Mouse (Mus musculus) heart, embryonic 16.5 days (tissue): Measurements from ENCODE around the gene Nucks1. TPM values are rescaled to one million over a fixed set of nuclear protein-coding genes. Genes with fewer than 3 reads are reported as not detected.

Source experiments
- ATAC-seq: fragments of 200-750 bp; cut with Nextera tagmentation; replicated peaks from 2 replicates; pipeline ENCODE4 v1.8.0; 2017; ENCODE audit warnings: moderate number of reproducible peaks; ENCODE audit not compliant: insufficient read depth, low FRiP score; ENCODE audit errors: extremely low read depth
- H3K27ac ChIP-seq: fragments of 300-500 bp; sonication (generic); 2 replicates; pipeline ENCODE4 v1.5.1; 2014; ENCODE audit warnings: mild to moderate bottlenecking, low read length, control low read depth, moderate library complexity
- H3K27me3 ChIP-seq: fragments of 300-500 bp; sonication (generic); 2 replicates; pipeline ENCODE4 v1.6.1; 2014; ENCODE audit warnings: low read length, mixed read lengths; ENCODE audit not compliant: control insufficient read depth, insufficient read depth
- H3K36me3 ChIP-seq: fragments of 300-500 bp; sonication (generic); 2 replicates; pipeline ENCODE4 v1.6.1; 2014; ENCODE audit not compliant: control insufficient read depth, insufficient read depth
- H3K4me1 ChIP-seq: fragments of 300-500 bp; sonication (generic); 2 replicates; pipeline ENCODE4 v1.6.1; 2014; ENCODE audit warnings: low read length, mixed read lengths; ENCODE audit not compliant: control insufficient read depth, insufficient read depth
- H3K4me2 ChIP-seq: fragments of 300-500 bp; sonication (generic); 2 replicates; pipeline ENCODE4 v1.6.1; 2014; ENCODE audit warnings: low read depth, mild to moderate bottlenecking, control low read depth, low read length
- H3K4me3 ChIP-seq: fragments of 300-500 bp; sonication (generic); 2 replicates; pipeline ENCODE4 v1.5.1; 2014; ENCODE audit warnings: mild to moderate bottlenecking, control low read depth, low read length
- H3K9ac ChIP-seq: fragments of 300-500 bp; sonication (generic); 2 replicates; pipeline ENCODE4 v1.6.1; 2014; ENCODE audit warnings: low read length, control low read depth
- H3K9me3 ChIP-seq: fragments of 300-500 bp; sonication (generic); replicated peaks from 2 replicates; pipeline ENCODE4 v1.6.1; 2016; ENCODE audit warnings: low read length; ENCODE audit not compliant: control insufficient read depth
- WGBS: fragments of 180-500 bp; shearing (Covaris S2); extraction: QIAGEN DNeasy Blood & Tissue Kit; methylation state at CpG from one replicate; pipeline ENCODE4 v1.1.7; 2014; 5-methylcytosine and 5-hydroxymethylcytosine counted together
- polyA plus RNA-seq: library from polyadenylated mRNA; unstranded; fragments of >200 nt; fragmentation: Nextera tagmentation; extraction: Ambion mirVana; gene quantifications from 2 replicates; pipeline ENCODE4 v1.2.1, GENCODE M21; 2015

Nucks1 gene
- polyA plus RNA-seq, 1 experiment from 2014 or later: 46.9 TPM

DNA sequence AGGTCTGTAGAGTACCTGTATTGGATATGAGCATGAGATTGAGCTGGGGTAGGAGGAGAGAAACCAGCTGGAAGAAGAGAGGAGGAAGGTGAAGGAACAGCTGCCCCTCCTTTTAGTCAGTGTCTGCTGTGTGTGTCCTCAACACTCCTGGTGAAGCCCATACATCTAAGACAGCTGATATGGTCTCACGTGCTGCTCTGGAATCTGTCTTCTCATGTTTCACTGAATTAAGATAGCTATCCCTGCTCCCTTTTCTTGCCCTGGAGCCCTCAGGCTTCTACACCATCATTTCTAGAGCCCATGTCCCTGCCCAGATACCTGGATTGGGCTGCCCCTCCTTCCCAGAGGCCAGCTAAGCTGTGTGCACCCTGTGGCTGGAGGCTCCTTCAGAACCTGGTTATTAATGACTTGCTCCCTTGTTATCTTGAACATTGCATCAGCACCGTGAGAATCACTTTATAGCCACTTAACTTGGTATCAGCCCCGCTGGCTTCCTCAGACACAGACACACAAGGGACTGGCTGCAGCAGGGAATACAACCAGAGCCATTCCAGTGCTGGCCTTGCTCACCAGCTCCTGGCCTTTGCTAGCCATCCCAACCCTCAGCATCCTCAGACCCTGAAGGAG, 44.9 kb downstream of the Nucks1 start:
- no peak overlapping the region for H3K9ac ChIP-seq
- H3K36me3 ChIP-seq: no peaks in the 10 kb centered on the region
- H3K4me1 ChIP-seq: no peaks in the 10 kb centered on the region
- peaks cover 3% of the 10 kb centered on the region for H3K27me3 ChIP-seq
- WGBS: 30% methylated on average over 3 of the region's 3 CpGs
- no peak overlapping the region for H3K27ac ChIP-seq
- H3K4me2 ChIP-seq: no peak overlapping the region
- H3K4me3 ChIP-seq: no peak overlapping the region
- ATAC-seq: no peak
- H3K9me3 ChIP-seq: no peaks in the 10 kb centered on the region

DNA sequence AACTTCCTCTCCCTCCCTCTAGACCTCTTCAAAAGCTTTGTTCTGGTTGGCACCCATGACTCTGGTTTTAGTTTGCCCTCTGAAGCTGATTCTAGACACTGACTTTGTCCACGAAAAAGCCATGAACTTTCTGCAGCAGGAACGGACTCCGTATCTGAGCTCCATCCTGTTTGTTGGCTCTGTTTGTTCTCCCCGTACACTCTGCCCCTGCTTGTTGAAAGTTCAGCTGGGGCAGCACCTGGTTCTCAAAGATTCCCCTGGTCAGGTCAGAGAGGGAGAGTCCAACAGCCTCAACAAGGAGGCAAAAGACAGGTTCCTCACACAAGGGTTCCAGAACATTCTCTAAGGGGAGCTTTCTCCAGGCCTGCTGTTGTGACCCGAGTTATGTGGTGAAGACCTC, 47.1 kb downstream of the Nucks1 start:
- no peak overlapping the region for H3K4me3 ChIP-seq
- WGBS: 67% methylated on average over 5 of the region's 5 CpGs
- no peak overlapping the region for H3K4me2 ChIP-seq
- no peaks in the 10 kb centered on the region for H3K36me3 ChIP-seq
- no peaks in the 10 kb centered on the region for H3K9me3 ChIP-seq
- H3K27me3 ChIP-seq: peaks cover 14% of the 10 kb centered on the region
- no peak for ATAC-seq
- peaks cover 3% of the 10 kb centered on the region; the same call in 1 of the 2 replicates for H3K4me1 ChIP-seq
- no peak overlapping the region for H3K27ac ChIP-seq
- no peak overlapping the region for H3K9ac ChIP-seq

DNA sequence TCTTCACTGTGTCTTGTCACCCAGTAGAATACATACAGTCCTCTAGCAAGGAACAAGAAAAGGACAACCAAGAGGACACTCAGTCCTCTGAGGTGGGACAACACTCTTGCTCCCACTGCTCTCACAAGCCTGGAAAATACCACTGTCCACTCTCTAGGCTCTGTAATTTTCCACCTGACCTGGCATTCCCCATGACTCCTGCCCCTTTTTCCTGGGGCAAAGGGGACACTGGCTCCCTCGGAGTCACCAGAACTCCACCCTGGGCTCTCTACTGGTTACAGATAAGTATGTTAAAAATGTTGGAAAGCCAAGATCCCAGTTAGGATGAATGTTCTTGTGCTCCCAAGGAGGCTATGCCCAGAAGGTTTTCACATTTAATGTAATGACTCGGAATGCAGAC, 50.7 kb downstream of the Nucks1 start:
- H3K27me3 ChIP-seq: peaks cover 35% of the 10 kb centered on the region
- peaks cover 15% of the 10 kb centered on the region for H3K4me1 ChIP-seq
- H3K9ac ChIP-seq: no peak overlapping the region
- H3K36me3 ChIP-seq: no peaks in the 10 kb centered on the region
- ATAC-seq: no peak
- H3K27ac ChIP-seq: no peak overlapping the region
- 56% methylated on average over 2 of the region's 2 CpGs for WGBS
- H3K4me2 ChIP-seq: no peak overlapping the region
- no peak overlapping the region for H3K4me3 ChIP-seq
- H3K9me3 ChIP-seq: no peaks in the 10 kb centered on the region

DNA sequence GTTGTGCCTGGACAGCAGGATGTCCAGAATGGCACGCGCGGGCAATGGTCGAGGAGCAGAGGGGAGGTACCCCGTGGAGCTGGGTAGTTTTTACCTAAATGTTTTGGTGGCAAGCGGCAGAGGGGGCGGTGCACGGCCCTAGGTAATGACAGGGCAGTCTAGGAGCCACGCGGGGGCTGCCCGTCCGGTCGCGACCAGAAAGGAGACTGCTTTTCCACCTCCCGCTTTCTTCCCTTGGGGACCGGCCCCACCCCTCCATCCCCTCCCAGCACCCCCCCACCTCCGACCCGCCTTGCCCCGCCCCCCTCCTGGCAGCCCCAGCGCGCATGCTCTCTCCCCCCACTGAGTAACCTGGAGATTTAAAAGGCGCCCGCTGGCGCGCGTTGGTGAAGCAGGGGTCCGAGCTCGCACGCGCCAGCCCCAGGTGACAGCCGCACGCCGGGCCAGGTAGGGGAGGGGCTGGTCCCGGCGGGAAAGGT, 52.3 kb downstream of the Nucks1 start, which contains the start of gene Slc45a3:
TSS of gene Slc45a3 (plus strand) at position 362 of the 479 bp plus-strand sequence.
- peak within 1 kb of the TSS; percentile 83 for H3K4me3 ChIP-seq
- no peaks in the 10 kb centered on the region for H3K9me3 ChIP-seq
- H3K36me3 ChIP-seq: no peaks in the 10 kb centered on the region
- H3K4me2 ChIP-seq: peak within 1 kb of the TSS; percentile 92
- 1% methylated on average over 33 of the region's 35 CpGs for WGBS
- peaks cover 15% of the 10 kb centered on the region for H3K4me1 ChIP-seq
- H3K27ac ChIP-seq: peak within 1 kb of the TSS; percentile 51
- peak within 1 kb of the TSS; percentile 78 for H3K9ac ChIP-seq
- H3K27me3 ChIP-seq: peaks cover 35% of the 10 kb centered on the region
- peak; percentile 62 for ATAC-seq

DNA sequence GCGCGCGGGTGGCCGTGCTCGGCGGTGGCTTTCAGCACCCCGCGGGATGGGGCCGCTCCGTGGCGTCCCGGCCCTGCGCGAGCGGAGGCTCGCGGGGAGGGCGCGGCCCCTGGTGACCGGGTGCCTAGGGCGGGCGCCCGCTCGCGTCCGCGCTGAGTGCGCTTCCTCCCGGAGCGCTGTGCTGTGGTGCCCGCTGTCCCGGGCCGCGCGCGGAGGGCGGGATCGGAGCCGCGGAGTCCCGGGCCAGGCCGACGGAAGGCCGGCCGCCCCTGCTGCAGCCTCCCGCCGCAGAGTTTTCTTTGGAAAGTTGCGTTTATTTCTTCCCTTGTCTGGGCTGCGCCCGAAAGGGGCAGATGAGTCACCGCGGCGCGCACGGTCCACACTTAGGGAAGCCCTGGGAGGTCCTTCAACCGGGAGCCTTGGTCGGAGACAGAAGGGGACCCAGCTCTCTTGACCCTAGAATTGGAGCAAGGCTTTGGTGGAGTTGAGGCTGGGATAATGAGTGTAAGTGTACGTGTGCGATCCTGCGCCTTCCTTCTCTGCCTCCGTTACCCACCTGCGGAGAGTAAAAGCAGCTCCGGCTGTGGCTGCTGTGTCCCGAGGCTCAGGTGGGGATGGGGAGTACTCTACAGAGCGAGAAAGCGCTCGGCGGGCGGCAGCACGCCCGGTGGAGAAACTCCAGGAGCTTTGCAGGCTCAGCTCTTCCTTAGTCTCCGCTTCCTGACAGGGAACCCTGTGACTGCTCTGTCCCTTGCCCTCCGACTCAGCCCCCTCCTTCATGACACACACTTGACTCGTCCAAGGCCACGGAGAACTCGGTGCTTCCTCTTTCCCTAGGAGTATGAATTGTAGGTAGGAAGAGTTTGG, 53.0 kb downstream of the Nucks1 start:
- peak overlapping the region; percentile 51 for H3K27ac ChIP-seq
- peak overlapping the region; percentile 78 for H3K9ac ChIP-seq
- H3K9me3 ChIP-seq: no peaks in the 10 kb centered on the region
- H3K27me3 ChIP-seq: peaks cover 35% of the 10 kb centered on the region
- H3K4me3 ChIP-seq: peak overlapping the region; percentile 83
- peak; percentile 47; the same call in 1 of the 2 replicates for ATAC-seq
- no peaks in the 10 kb centered on the region for H3K36me3 ChIP-seq
- peak overlapping the region; percentile 92 for H3K4me2 ChIP-seq
- WGBS: under 1% methylated on average over 75 of the region's 76 CpGs
- H3K4me1 ChIP-seq: peaks cover 15% of the 10 kb centered on the region

DNA sequence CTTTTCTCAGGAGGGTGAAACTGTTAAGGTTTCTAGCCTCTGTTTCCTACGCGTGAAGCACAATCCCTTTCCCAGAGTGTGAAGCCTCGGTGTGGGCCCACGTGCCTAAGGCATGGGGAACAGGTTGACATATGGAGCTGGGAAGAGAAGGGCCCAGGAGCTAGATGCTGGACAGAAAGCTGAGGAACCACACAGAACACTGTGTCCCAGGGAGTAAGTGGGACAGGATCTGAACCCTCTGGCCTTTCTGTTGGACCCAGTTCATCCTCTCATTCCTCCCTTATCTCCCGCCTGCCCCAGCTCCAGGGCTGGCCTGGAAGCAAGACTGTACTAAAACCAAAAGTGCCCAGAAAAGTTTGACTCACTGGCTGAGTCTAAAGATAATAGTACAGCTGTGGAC, 53.8 kb downstream of the Nucks1 start:
- H3K9ac ChIP-seq: peak overlapping the region; percentile 78
- H3K27me3 ChIP-seq: peaks cover 35% of the 10 kb centered on the region

DNA sequence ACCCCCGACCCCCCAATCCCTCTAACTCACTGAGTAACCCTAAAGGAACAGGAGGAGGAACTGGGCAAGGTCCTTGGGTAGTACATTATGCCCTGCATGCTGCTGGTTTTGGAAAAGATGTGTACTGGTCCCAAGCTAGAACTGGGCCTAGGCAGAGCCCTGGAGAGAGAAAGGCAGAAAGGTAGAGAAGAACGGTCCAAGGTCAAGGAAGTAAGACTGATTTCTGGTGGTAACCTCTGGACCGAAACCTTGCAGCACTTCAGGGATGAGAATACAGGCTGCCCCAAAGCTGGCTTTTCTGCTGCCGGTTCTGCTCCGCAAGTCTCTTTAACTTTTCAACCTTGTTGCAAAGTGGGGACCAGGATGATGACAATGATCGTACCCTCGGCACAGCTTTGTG, 54.2 kb downstream of the Nucks1 start:
- Histone ChIP-seq H3K4me2 (peak overlapping the region; percentile 92; the same call in 1 of the 2 replicates), H3K9me3 (no peaks in the 10 kb centered on the region), H3K4me1 (peaks cover 15% of the 10 kb centered on the region), H3K9ac (no peak overlapping the region), H3K4me3 (peak overlapping the region; percentile 83), H3K36me3 (no peaks in the 10 kb centered on the region), H3K27ac (no peak overlapping the region), H3K27me3 (peaks cover 35% of the 10 kb centered on the region)
- WGBS: 82% methylated on average over 7 of the region's 7 CpGs
- ATAC-seq: no peak

More for the DNA sequence above, 53.8 kb downstream of the Nucks1 start:
- Histone ChIP-seq H3K4me1 (peaks cover 15% of the 10 kb centered on the region), H3K4me2 (peak overlapping the region; percentile 92), H3K9me3 (no peaks in the 10 kb centered on the region), H3K36me3 (no peaks in the 10 kb centered on the region), H3K4me3 (peak overlapping the region; percentile 83), H3K27ac (peak overlapping the region; percentile 51)
- no peak for ATAC-seq
- 31% methylated on average over 5 of the region's 5 CpGs for WGBS

DNA sequence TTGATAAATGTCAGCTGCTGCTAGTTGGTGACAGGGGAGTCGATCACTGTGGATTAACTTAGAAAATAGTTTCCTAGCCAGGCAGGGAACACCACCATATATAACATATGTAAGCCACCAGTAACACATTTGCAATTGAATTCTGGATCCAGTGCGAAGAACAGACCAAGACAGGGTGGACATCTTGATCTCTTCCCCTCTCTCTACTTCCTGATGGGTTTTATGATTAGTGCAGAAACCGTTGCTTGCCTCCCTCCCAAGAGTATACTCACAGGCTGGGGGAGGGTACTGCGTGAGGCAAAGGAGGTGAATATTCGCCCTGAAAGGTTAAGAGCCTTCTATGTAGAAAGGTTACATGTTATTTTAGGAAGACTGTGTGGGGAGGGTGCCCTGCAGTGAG, 55.5 kb downstream of the Nucks1 start:
- no peak overlapping the region; the same call in 1 of the 2 replicates for H3K4me2 ChIP-seq

DNA sequence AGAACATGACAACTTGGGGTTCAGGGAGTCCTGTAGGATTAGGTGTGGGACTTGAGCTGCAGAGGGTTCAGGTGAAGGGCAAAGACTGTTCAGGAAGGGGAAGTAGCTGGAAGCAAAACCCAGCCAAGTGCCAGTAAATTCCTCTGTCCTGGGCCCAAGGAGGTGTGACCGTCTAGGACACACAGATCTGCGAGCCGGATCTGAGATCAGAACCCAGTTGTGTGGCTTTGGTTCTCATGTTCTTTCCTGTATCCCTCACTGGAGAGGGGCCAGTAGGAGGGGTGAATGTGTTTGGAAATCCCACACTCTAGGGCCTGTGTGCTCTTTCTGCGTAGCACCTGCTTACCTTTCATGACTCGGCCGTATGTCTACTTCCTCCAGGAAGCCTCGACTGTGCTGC, 57.0 kb downstream of the Nucks1 start:
- WGBS: 62% methylated on average over 7 of the region's 7 CpGs
- Histone ChIP-seq H3K36me3 (no peaks in the 10 kb centered on the region), H3K4me3 (no peak overlapping the region), H3K4me2 (no peak overlapping the region), H3K27ac (no peak overlapping the region), H3K9ac (no peak overlapping the region), H3K27me3 (peaks cover 24% of the 10 kb centered on the region), H3K4me1 (peaks cover 27% of the 10 kb centered on the region), H3K9me3 (no peaks in the 10 kb centered on the region)
- ATAC-seq: no peak

More for the DNA sequence above, 55.5 kb downstream of the Nucks1 start:
- Histone ChIP-seq H3K36me3 (no peaks in the 10 kb centered on the region), H3K9ac (no peak overlapping the region), H3K4me3 (no peak overlapping the region), H3K4me1 (peaks cover 22% of the 10 kb centered on the region), H3K27ac (no peak overlapping the region), H3K27me3 (peaks cover 32% of the 10 kb centered on the region), H3K9me3 (no peaks in the 10 kb centered on the region)
- 54% methylated on average over 5 of the region's 5 CpGs for WGBS
- no peak for ATAC-seq
